Mouse (Mus musculus) olfactory bulb, adult 2 months (tissue): ENCODE results near the gene Olfr639. TPM values are rescaled to one million over a fixed set of nuclear protein-coding genes. Genes with fewer than 3 reads are reported as not detected.

Source experiments
- H3K27ac ChIP-seq: fragments of 200-500 bp; 2 replicates; pipeline ENCODE4 v1.5.1; 2012; ENCODE audit warnings: low read depth, low read length; ENCODE audit not compliant: insufficient read depth
- H3K4me1 ChIP-seq: fragments of 200-500 bp; 2 replicates; pipeline ENCODE4 v1.6.1; 2012; ENCODE audit warnings: low read length; ENCODE audit not compliant: control insufficient read depth, insufficient read depth
- H3K4me3 ChIP-seq: fragments of 200-500 bp; 2 replicates; pipeline ENCODE4 v1.5.1; 2012; ENCODE audit warnings: mild to moderate bottlenecking, low read depth, low read length, moderate library complexity; ENCODE audit not compliant: insufficient read depth
- CTCF ChIP-seq: fragments of 200-500 bp; IDR thresholded peaks from 2 replicates; pipeline ENCODE4 v1.5.1; 2012; ENCODE audit warnings: low read depth, mild to moderate bottlenecking, low read length, moderate library complexity; ENCODE audit not compliant: insufficient read depth
- POLR2A ChIP-seq: fragments of 200-500 bp; IDR thresholded peaks from 2 replicates; pipeline ENCODE4 v1.6.1; 2012; ENCODE audit warnings: mild to moderate bottlenecking, low read depth, low read length, moderate library complexity; ENCODE audit not compliant: insufficient read depth
- WGBS: fragments of 180-500 bp; shearing (Covaris S2); methylation state at CpG from one replicate; pipeline ENCODE4 v1.1.7; 2018; 5-methylcytosine and 5-hydroxymethylcytosine counted together
- polyA plus RNA-seq: library from polyadenylated mRNA; stranded (reverse); fragments of >200 nt; gene quantifications from 2 replicates; pipeline ENCODE4 v1.2.4, GENCODE M21; 2012; ENCODE audit warnings: low replicate concordance; ENCODE audit not compliant: missing spikeins, insufficient read depth, insufficient read length

The Olfr639 gene
- polyA plus RNA-seq, result not detected in 2 replicates

DNA sequence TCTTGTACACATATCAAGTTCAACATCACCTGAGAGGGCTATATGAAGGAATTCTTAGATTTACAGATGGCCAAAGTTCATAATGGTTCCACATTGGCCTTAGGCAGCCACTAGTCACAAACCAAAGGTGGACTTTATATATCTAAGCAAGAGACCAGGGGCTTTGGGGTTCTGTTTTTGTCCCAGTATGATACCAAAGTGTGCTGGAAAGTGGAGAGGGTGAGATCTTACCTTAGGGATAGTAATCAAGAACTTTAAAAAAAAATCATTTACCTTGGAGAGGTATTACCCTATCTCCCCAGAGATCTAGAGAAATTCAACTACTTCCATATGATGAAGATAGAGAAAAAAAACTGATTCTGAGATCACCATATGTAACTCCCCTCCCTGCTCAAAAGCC, at the start of gene Olfr639:
Gene Olfr639 (minus strand): TSS at position 101 of the 400 bp plus-strand sequence.
- Histone ChIP-seq H3K4me3 (no peak within 1 kb of the TSS), H3K4me1 (no peaks in the 10 kb centered on the region), H3K27ac (no peak within 1 kb of the TSS)
- no peak for TF ChIP-seq CTCF
- no peak for TF ChIP-seq POLR2A

DNA sequence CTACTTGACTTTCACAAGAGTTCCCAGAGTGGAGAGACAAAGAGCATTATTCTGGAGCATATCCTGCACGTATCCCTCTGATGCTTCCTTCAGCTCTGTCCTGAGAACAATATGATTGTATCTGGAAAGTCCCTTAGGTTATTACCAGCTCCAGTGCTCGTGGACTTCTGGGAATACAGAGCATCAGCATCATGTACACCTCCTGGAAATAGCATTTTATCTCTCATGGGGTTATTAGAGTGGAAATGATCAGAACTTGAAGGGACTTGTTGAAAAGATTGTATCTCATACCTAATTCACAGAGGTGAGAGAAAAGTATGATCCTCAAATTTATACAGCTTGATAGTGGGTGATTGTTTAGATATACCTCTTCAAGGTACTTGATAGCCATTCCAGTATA, 44.2 kb upstream of the Olfr639 start, which contains the start of gene 4930516K23Rik:
Gene 4930516K23Rik (minus strand): TSS at position 101 of the 400 bp plus-strand sequence.
- no peak within 1 kb of the TSS for H3K4me3 ChIP-seq
- 51% methylated on average over 2 of the region's 2 CpGs for WGBS
- no peak within 1 kb of the TSS for H3K27ac ChIP-seq
- no peaks in the 10 kb centered on the region for H3K4me1 ChIP-seq
- no peak for TF ChIP-seq CTCF
- TF ChIP-seq POLR2A, result no peak

DNA sequence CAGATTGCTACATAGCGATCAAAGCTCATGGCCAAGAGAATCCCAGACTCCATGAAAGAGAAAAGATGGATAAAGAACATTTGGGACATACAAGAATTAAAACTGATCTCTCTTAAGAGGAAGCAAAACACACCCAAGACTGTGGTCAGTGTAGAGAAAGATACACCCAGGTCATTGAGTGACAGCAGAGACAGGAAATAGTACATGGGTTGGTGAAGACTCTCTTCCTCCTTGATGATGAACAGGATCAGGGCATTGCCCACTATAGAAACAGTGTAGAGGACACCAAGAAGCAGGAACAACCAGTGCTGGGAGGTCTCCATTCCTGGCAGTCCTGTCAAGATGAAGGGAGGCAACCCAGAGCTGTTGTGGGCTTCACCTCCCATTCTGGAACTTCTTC, 42.1 kb upstream of the Olfr639 start:
- WGBS, result 91% methylated on average over 1 of the region's 1 CpGs
- no peak overlapping the region for H3K27ac ChIP-seq
- TF ChIP-seq CTCF, result no peak
- TF ChIP-seq POLR2A, result no peak
- H3K4me3 ChIP-seq, result no peak overlapping the region
- H3K4me1 ChIP-seq, result no peaks in the 10 kb centered on the region

DNA sequence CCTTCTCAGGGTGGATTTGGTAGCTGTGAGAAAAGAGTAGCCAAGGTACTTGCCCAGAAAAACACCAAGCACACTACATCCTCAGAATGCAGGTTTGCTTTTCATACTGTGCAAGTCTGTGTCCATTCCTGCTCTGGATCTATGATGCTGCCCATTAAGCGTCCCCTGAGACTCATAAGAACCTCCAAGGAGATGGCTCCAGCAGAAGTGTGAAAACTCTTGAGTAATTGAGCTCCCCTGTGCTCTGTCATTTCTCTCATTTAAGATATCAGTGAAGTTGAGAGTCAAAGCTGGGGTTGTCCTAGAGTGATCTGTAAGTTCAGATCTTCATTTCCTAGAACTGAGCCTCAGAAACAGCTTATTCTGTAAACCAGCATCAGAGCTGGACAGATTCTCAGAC, 35.5 kb upstream of the Olfr639 start, which contains the start of gene Olfr642:
Gene Olfr642 (minus strand): TSS at position 101 of the 400 bp plus-strand sequence.
- H3K4me3 ChIP-seq, result no peak within 1 kb of the TSS
- no peak for TF ChIP-seq POLR2A
- no peak for TF ChIP-seq CTCF
- WGBS, result 76% methylated on average over 1 of the region's 1 CpGs
- H3K4me1 ChIP-seq, result no peaks in the 10 kb centered on the region
- H3K27ac ChIP-seq, result no peak within 1 kb of the TSS

DNA sequence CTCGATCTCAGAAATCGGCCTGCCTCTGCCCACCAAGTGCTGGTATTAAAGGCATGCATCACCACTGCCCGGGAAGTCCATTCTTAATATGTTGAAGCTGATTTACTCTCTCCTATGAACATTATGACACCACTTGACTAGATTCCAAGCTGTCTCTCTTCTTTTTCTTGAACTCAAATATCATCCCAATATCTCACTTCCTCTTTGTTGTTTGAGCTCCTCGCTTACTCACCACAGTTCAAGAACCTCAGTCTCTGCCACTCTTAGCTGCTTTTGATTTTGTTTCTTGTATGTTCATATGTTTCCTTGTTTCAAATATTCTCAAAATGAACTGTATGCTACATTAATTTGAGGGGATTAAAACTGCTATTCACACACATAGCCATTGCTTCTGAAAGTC, 33.6 kb upstream of the Olfr639 start:
- Histone ChIP-seq H3K4me1 (no peaks in the 10 kb centered on the region), H3K27ac (no peak overlapping the region), H3K4me3 (no peak overlapping the region)
- no peak for TF ChIP-seq POLR2A
- TF ChIP-seq CTCF, result no peak
- 89% methylated on average over 4 of the region's 4 CpGs for WGBS

DNA sequence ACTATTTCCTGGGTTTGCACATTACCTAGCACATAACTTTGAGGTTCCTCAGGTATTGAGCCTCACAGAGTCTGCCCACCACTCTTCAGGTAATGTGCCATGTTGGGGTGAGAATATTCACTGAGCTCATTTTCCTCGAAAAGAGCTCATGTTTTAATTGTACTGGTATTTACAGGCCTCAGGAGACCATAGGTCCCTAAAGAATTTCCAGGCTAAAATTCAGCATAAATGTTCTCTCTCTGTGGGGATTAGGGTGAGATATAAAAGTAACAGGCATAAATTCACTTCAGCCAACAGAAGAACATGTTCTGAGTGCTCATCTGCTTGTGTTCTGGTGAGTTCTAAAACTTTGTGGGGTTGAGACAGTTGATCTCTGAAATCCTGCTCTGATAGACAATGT, 18.0 kb upstream of the Olfr639 start, which contains the start of gene Olfr641:
Gene Olfr641 (plus strand): TSS at position 301 of the 400 bp plus-strand sequence.
- H3K4me3 ChIP-seq, result no peak within 1 kb of the TSS
- no peak within 1 kb of the TSS for H3K27ac ChIP-seq
- no peak for TF ChIP-seq POLR2A
- no peak for TF ChIP-seq CTCF
- 66% methylated on average over 1 of the region's 1 CpGs for WGBS
- H3K4me1 ChIP-seq, result no peaks in the 10 kb centered on the region

DNA sequence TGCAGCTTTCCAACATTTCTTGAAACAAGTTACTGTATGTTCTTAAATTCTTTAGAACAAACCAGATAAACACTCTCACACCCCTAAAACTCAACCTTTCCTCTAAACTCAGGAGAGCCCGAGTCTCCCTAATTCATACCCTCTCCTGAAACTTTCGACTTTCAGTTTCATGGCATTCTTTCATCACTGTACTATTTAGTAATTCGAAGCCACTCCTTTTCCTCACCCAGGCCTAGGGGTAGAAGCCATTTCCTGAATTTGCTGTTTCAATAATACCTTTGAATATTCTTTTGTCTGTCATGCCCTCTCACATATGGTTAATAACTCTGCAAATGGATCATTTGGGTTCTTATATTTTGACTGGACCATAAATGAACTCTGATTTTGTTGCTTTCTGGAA, 9.9 kb upstream of the Olfr639 start:
- 80% methylated on average over 3 of the region's 3 CpGs for WGBS
- no peak for TF ChIP-seq CTCF
- no peak for TF ChIP-seq POLR2A
- Histone ChIP-seq H3K4me3 (no peak overlapping the region), H3K27ac (no peak overlapping the region), H3K4me1 (no peaks in the 10 kb centered on the region)

DNA sequence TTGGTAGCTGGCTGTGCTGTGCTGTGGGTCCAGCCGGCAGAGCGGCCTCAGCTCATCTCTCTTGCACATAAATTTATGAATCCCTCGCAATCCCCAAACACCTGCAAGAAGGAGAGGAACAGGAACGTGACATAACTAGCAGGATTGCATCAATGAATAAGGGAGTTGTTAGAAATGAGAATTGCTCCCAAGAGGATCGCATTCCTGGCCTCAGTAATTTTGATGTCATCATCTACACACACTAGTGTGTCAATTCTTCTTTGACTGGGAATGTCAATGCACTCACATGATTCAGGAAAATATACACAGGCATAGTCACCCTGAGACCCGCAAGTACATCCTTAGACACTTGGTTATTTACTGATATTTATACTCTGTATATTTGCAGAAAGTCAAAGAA, 8.4 kb upstream of the Olfr639 start, which contains the start of gene Olfr640:
Gene Olfr640 (minus strand): TSS at position 101 of the 400 bp plus-strand sequence.
- H3K27ac ChIP-seq, result no peak within 1 kb of the TSS
- no peaks in the 10 kb centered on the region for H3K4me1 ChIP-seq
- H3K4me3 ChIP-seq, result no peak within 1 kb of the TSS
- TF ChIP-seq CTCF (no peak), POLR2A (no peak)
- 83% methylated on average over 6 of the region's 6 CpGs for WGBS

DNA sequence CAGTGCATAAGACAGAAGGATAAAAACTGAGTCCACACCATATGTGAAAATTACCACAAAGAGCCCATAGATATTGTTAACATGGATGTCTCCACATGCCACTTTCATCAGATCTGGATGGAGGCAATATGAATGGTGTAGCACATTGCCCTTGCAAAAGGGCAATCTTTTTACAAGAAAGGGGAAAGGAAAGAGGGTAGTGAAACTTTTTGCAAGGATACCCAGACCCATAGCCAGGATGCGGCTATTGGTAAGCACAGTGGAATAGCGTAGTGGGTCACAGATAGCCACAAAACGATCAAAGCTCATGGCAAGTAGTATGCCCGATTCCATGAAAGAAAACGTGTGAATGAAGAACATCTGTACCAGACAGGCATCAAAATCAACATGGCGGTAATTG, 4.5 kb upstream of the Olfr639 start:
- no peaks in the 10 kb centered on the region for H3K4me1 ChIP-seq
- H3K4me3 ChIP-seq, result no peak overlapping the region
- 94% methylated on average over 6 of the region's 6 CpGs for WGBS
- H3K27ac ChIP-seq, result no peak overlapping the region
- TF ChIP-seq POLR2A (no peak), CTCF (no peak)
